Mouse (Mus musculus) kidney, adult 10 weeks (tissue): Measurements from ENCODE around the gene Rraga. TPM values are rescaled to one million over a fixed set of nuclear protein-coding genes. Genes with fewer than 3 reads are reported as not detected.

Source experiments
- polyA plus RNA-seq: library from polyadenylated mRNA; stranded (reverse); fragments of 350-450 nt; fragmentation: Illumina TruSeq; extraction: RNeasy Lipid Tissue Mini Kit (QIAGEN cat#74804); gene quantifications from one replicate; pipeline ENCODE4 v1.2.3, GENCODE M21; 2014; ENCODE audit warnings: low read depth, low replicate concordance

Gene Rraga
- polyA plus RNA-seq = 77.7 TPM

DNA sequence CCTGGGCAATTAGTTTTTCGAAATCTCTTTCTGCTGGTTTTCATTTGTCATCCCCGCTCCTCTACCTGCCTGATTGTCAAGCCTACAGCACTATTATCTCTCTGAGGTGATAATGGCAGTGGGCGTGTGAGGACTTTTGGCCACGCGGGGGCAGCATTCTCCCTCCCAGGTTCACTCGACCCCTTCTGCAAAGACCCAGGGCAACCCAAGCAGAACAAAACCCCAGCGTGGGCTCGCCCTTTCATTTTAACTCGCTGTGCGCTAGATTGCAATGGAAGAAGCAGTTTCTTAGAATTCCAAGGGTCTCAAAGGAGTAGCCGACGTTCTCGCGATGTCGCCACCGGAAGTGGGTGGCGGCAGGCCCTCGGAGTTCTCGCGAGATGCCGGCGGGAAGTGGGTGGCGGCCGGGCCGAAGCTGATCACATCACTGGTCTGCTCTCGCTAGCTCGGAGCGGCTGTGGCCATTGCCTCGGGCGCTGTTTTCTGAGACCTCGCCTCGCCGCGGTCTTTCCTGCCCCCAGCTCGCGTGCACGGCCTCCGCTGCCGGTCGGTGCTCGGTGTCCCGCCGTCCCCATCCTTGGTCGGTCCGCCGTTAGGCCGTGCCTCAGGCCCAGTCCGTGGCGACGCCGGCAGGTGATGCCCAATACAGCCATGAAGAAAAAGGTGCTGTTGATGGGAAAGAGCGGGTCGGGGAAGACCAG is at the start of gene Rraga:
TSS of gene Rraga (plus strand) at position 386 of the 701 bp plus-strand sequence.

DNA sequence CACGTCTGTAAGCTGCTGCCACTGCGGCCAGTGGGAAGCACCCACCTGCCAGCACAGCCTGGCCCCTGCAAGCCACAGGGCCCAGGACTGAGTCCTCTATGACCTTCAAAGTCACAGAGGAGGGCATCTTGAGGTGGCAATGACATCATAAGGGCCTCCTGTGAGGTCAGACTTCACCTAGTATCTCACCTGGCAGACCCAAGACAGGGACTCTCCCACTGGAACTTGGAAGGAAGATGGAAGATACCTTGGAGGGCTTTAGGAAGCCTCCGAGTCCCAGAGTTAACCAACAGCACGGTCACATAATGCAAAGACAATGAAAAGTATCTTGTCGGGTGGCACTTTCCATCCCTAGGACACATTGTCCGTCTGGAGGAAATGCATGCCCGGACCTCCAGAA is 17.2 kb upstream of the Rraga start, which contains the start of gene Saxo1:
TSS of gene Saxo1 (minus strand) at position 101 of the 400 bp plus-strand sequence.

DNA sequence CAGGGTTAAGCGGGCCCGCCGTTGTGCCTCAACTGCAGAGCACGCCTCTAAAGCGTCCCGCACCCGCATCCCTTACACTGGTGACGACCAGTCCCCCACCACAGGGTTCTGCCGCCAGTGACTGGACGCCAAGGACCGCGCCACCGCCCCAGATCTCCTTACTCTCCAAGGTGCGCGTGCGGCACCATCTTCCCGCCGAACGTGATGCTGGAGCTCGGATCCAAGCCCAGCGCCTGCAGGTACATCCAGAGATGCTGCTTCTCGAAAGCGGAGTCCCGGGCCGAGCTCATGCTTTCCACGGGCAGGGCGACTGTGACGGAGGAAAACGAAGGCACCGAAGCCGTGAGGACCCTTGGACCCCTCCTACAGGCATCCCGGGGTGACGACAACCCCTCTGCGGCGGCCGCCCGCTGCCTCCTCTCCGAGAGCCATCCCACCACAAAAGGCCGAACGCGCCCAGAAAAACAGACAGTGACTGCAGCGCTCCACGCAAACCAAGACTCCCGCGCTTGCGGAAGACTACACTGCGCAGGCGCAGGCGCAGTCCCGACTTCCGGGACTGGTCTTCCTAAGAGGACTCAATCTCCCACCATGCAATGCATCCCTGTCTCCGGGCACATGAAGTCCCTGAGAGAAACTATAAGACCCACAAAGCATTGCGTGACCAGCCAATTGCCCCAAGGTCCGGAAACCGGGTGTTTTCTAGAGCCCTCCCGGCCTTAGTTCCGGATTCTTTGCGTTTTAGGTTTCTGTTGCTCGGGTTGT is 36.2 kb downstream of the Rraga start, which contains the start of gene Haus6:
TSS of gene Haus6 (minus strand) at position 532 of the 765 bp plus-strand sequence.

Other genes with a start within 250 kb of the Rraga start
- not detected for gene Saxo1, start 17.3 kb upstream of the Rraga start, polyA plus RNA-seq
- 10.1 TPM for gene Haus6, start 36.4 kb downstream of the Rraga start, polyA plus RNA-seq
- gene Plin2, start 94.4 kb downstream of the Rraga start, polyA plus RNA-seq = 13.1 TPM
- gene Dennd4c, start 172.9 kb downstream of the Rraga start, polyA plus RNA-seq = 37.3 TPM